In the genomic region with DNA sequence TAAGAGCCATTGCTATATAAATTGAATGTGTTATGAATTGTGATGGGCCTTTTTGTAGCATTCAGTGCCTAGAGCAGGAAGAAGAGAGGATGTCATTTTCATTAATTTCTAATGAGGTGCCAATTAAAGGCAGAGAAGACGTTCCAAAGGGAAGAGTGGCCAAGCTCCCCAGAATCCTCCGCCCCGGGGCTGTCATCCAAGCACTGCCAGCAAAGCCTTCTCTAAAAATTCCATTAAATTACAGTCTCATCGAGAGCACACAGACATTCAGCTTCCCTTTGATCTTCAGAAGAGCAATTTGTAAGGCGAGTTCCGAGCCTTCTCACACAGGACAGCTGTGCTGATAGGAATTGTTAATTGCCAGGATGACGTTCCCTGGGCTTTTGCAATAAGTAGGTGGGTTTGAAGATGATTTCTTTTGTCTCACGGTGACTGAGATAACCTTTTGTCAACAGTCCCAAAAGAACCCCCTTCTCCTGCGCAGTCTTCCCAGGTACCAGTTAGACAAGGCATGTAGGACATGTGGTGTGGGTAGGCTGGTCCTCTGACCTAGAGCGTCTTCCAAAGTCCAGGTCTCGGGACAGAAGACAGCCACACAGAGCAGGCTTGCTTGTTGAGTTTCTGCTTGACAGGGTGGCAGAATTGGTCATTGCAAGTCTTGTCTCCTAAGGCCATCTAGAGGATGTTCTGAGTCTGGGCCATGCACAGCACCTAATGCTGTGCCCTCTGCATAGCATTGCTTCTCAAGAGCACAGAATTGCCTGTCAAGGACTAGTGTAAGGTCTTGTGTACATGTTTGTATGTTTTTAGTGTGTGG, we compare ENCODE assay signal across 8 mouse cellular contexts.
DNase-seq lines count a peak whose midpoint lies in the region; ATAC-seq and TF ChIP-seq lines count a peak whose summit lies in the region.

No protein-coding gene starts in this region.

- no peak overlapping the region for H3K4me3 ChIP-seq in liver, adult 2 months (ENCODE audit: insufficient read depth, low read depth, low read length)
- H3K4me3 ChIP-seq in liver, embryonic 12.5 days: no peak overlapping the region
- H3K4me3 ChIP-seq in hindbrain, embryonic 14.5 days (replicated peaks; ENCODE audit: low read length): no peak overlapping the region
- no peak overlapping the region for H3K4me3 ChIP-seq in neural tube, embryonic 13.5 days

- 56% methylated on average over 11 of the region's 11 CpGs for WGBS in liver, adult 2 months
- WGBS in liver, embryonic 12.5 days (ENCODE audit: insufficient replicate concordance): 74% methylated on average over 11 of the region's 11 CpGs
- 42% methylated on average over 11 of the region's 11 CpGs for WGBS in hindbrain, embryonic 14.5 days
- 51% methylated on average over 11 of the region's 11 CpGs for whole genome bisulfite sequencing in neural tube, embryonic 13.5 days

- no peak for ATAC-seq in liver, embryonic 12.5 days
- no peak for ATAC-seq in hindbrain, embryonic 14.5 days (ENCODE audit: low FRiP score)
- no peak for ATAC-seq in neural tube, embryonic 13.5 days (ENCODE audit: low read depth)
- no peak for ATAC-seq in megakaryocyte progenitor cell, adult 5-6 weeks (replicated peaks; ENCODE audit: poor library complexity)

- no peak for TF ChIP-seq CTCF in liver, adult 2 months (IDR thresholded peaks at IDR 0.05; ENCODE audit: low read depth, low read length)

- no peaks in the 10 kb centered on the region for H3K27me3 ChIP-seq in liver, adult 2 months (ENCODE audit: control insufficient read depth, insufficient read depth, low read length)
- no peaks in the 10 kb centered on the region for H3K27me3 ChIP-seq in liver, embryonic 12.5 days (replicated peaks)
- no peaks in the 10 kb centered on the region for H3K27me3 ChIP-seq in hindbrain, embryonic 14.5 days (ENCODE audit: control insufficient read depth, insufficient read depth, low read length)
- no peaks in the 10 kb centered on the region for H3K27me3 ChIP-seq in neural tube, embryonic 13.5 days

- H3K27ac ChIP-seq in liver, adult 2 months (replicated peaks; ENCODE audit: insufficient read depth, low read depth, low read length): no peak overlapping the region
- no peak overlapping the region for H3K27ac ChIP-seq in liver, embryonic 12.5 days
- H3K27ac ChIP-seq in hindbrain, embryonic 14.5 days: peak overlapping the region; percentile 78
- peak overlapping the region; percentile 75 for H3K27ac ChIP-seq in neural tube, embryonic 13.5 days (replicated peaks)

- H3K9ac ChIP-seq in liver, adult 2 months (ENCODE audit: low read depth, low read length): no peak overlapping the region
- no peak overlapping the region for H3K9ac ChIP-seq in liver, embryonic 12.5 days
- H3K9ac ChIP-seq in hindbrain, embryonic 14.5 days: peak overlapping the region; percentile 6; the same call in 1 of the 2 replicates
- H3K9ac ChIP-seq in neural tube, embryonic 13.5 days: no peak overlapping the region

- TF ChIP-seq POLR2A in liver, adult 2 months (IDR thresholded peaks at IDR 0.05; ENCODE audit: extremely low read depth, insufficient read depth, low read length): no peak

- peaks cover 2% of the 10 kb centered on the region; the same call in 1 of the 2 replicates for H3K36me3 ChIP-seq in liver, adult 2 months (ENCODE audit: control insufficient read depth, insufficient read depth, low read length)
- peaks cover 24% of the 10 kb centered on the region for H3K36me3 ChIP-seq in liver, embryonic 12.5 days
- H3K36me3 ChIP-seq in hindbrain, embryonic 14.5 days (replicated peaks; ENCODE audit: control insufficient read depth, insufficient read depth): no peaks in the 10 kb centered on the region
- H3K36me3 ChIP-seq in neural tube, embryonic 13.5 days: peaks cover 8% of the 10 kb centered on the region

- H3K79me2 ChIP-seq in liver, adult 2 months (ENCODE audit: control insufficient read depth, insufficient read depth, low read length): peaks cover 57% of the 10 kb centered on the region

- DNase-seq in cerebellum, postnatal 4 days (ENCODE audit: low spot score in 2 of 2): peak; percentile 1 to 18
- DNase-seq in cerebellum, adult 8-10 months: no peak
- DNase-seq in liver, adult 2 months (ENCODE audit: extremely low read depth, low read depth, low spot score): peak; percentile 81
- peak; percentile 17 for DNase-seq in adrenal gland, adult 8-10 months
- no peak for DNase-seq in hindbrain, embryonic 14.5 days (ENCODE audit: low spot score)

- peaks cover 14% of the 10 kb centered on the region for H3K4me1 ChIP-seq in liver, adult 2 months (ENCODE audit: control insufficient read depth, insufficient read depth, low read length)
- peaks cover 32% of the 10 kb centered on the region for H3K4me1 ChIP-seq in liver, embryonic 12.5 days
- peaks cover 89% of the 10 kb centered on the region for H3K4me1 ChIP-seq in hindbrain, embryonic 14.5 days (replicated peaks; ENCODE audit: control insufficient read depth, insufficient read depth, low read length)
- H3K4me1 ChIP-seq in neural tube, embryonic 13.5 days (replicated peaks): peaks cover 98% of the 10 kb centered on the region

- no peaks in the 10 kb centered on the region for H3K9me3 ChIP-seq in liver, embryonic 12.5 days (replicated peaks)
- no peaks in the 10 kb centered on the region for H3K9me3 ChIP-seq in hindbrain, embryonic 14.5 days (ENCODE audit: control insufficient read depth, low read length)
- no peaks in the 10 kb centered on the region for H3K9me3 ChIP-seq in neural tube, embryonic 13.5 days

- no peak overlapping the region for H3K4me2 ChIP-seq in liver, embryonic 12.5 days
- H3K4me2 ChIP-seq in hindbrain, embryonic 14.5 days (replicated peaks): no peak overlapping the region
- no peak overlapping the region for H3K4me2 ChIP-seq in neural tube, embryonic 13.5 days

Comparison
In these comparisons a context has a peak if more than half of its experiments do, and no peak if none do; other contexts are left out.
1. DNase-seq: peak in cerebellum, postnatal 4 days (2 of 2), liver, adult 2 months (single experiment) and adrenal gland, adult 8-10 months (single experiment); none in cerebellum, adult 8-10 months (single experiment) and hindbrain, embryonic 14.5 days (single experiment).
2. H3K27ac ChIP-seq: peak in hindbrain, embryonic 14.5 days (single experiment) and neural tube, embryonic 13.5 days (single experiment); none in liver, adult 2 months (single experiment) and liver, embryonic 12.5 days (single experiment).